Mouse (Mus musculus) G1E (cell line): ENCODE results near the gene Mcm6. TPM values are rescaled to one million over a fixed set of nuclear protein-coding genes. Genes with fewer than 3 reads are reported as not detected.

Experiments used
- ATAC-seq: 2 replicates; pipeline ENCODE4 v1.8.0; 2016; ENCODE audit warnings: mild to moderate bottlenecking; ENCODE audit not compliant: insufficient number of reproducible peaks, poor library complexity, low FRiP score, severe bottlenecking; ENCODE audit errors: extremely low read depth
- DNase-seq: peaks from one replicate; pipeline ENCODE4 v3.0.0; 2012; ENCODE audit warnings: low spot score
- H3K27me3 ChIP-seq: 2 replicates; pipeline ENCODE4 v1.6.1; 2012; ENCODE audit warnings: mild to moderate bottlenecking, low read length, inconsistent platforms; ENCODE audit not compliant: insufficient read depth
- H3K36me3 ChIP-seq: replicated peaks from 2 replicates; pipeline ENCODE3; 2012; ENCODE audit warnings: mild to moderate bottlenecking, inconsistent platforms
- H3K4me1 ChIP-seq: 2 replicates; pipeline ENCODE4 v1.6.1; 2012; ENCODE audit warnings: low read depth, low read length, inconsistent platforms, mixed read lengths; ENCODE audit not compliant: insufficient read depth
- H3K4me3 ChIP-seq: 2 replicates; pipeline ENCODE4 v1.5.1; 2012; ENCODE audit warnings: low read depth, mild to moderate bottlenecking, inconsistent platforms, low read length, moderate library complexity, mixed read lengths
- H3K9me3 ChIP-seq: replicated peaks from 2 replicates; pipeline ENCODE4 v1.6.1; 2012; ENCODE audit warnings: inconsistent platforms
- CTCF ChIP-seq: IDR thresholded peaks from 2 replicates; pipeline ENCODE4 v1.5.1; 2012; ENCODE audit warnings: low read depth, low read length, inconsistent platforms, mixed read lengths
- GATA1 ChIP-seq: IDR thresholded peaks from 2 replicates; pipeline ENCODE4 v1.6.1; 2012; ENCODE audit warnings: borderline replicate concordance, low read length, inconsistent platforms, mixed read lengths
- GATA2 ChIP-seq: IDR thresholded peaks from 2 replicates; pipeline ENCODE4 v1.6.1; 2012; ENCODE audit warnings: low read depth, low read length, inconsistent platforms, borderline replicate concordance
- POLR2AphosphoS5 ChIP-seq: IDR thresholded peaks from 2 replicates; pipeline ENCODE4 v1.6.1; 2012; ENCODE audit warnings: low read depth, low read length, inconsistent platforms; ENCODE audit not compliant: insufficient replicate concordance
- TAL1 ChIP-seq: conservative IDR thresholded peaks from 2 replicates; pipeline ENCODE4 v1.6.1; 2012; ENCODE audit warnings: low read depth, low read length, inconsistent platforms, mixed read lengths
- polyA plus RNA-seq: library from polyadenylated mRNA; stranded (reverse); fragments of >175 nt; gene quantifications from 2 replicates; pipeline ENCODE4 v1.2.3, GENCODE M21; 2012
- total RNA-seq, 2 experiments: library from RNA; stranded (forward) in 1 of 2; stranded (reverse) in 1 of 2; fragments of 200-1000 nt in 1 of 2; fragments of >200 nt in 1 of 2; fragmentation: Nextera tagmentation in 1 of 2; gene quantifications; 2 replicates each; pipeline ENCODE4 v1.2.3; 2014 to 2017

The Mcm6 gene
- total and polyA plus RNA-seq, 3 experiments, result 69.2 to 443 (median 320) TPM

- H3K36me3 ChIP-seq, result no peaks in the 10 kb centered on the region
- TF ChIP-seq GATA1, result no peak
- no peak for TF ChIP-seq POLR2AphosphoS5
- no peak for TF ChIP-seq CTCF
- TF ChIP-seq GATA2, result no peak
- no peaks in the 10 kb centered on the region for H3K9me3 ChIP-seq
- no peak overlapping the region for H3K4me3 ChIP-seq
- peaks cover 6% of the 10 kb centered on the region for H3K4me1 ChIP-seq
- no peak for ATAC-seq
- DNase-seq, result no peak
- peaks cover 65% of the 10 kb centered on the region for H3K27me3 ChIP-seq
These were observed 65.9 kb downstream of the Mcm6 start for GRCm38 (mm10) chr1:128293524-128293923.

- TF ChIP-seq POLR2AphosphoS5, result no peak
- TF ChIP-seq CTCF, result no peak
- TF ChIP-seq TAL1, result no peak
- no peak for TF ChIP-seq GATA2
- TF ChIP-seq GATA1, result no peak
- DNase-seq (no peak), ATAC-seq (no peak)
- Histone ChIP-seq H3K36me3 (no peaks in the 10 kb centered on the region), H3K9me3 (no peaks in the 10 kb centered on the region), H3K27me3 (peaks cover 57% of the 10 kb centered on the region), H3K4me1 (peaks cover 5% of the 10 kb centered on the region), H3K4me3 (no peak overlapping the region)
These were observed 69.2 kb downstream of the Mcm6 start for GRCm38 (mm10) chr1:128290295-128290694.

GRCm38 (mm10) chr1:128285136-128285535 lies 74.3 kb downstream of the Mcm6 start:
- DNase-seq, result no peak
- ATAC-seq, result no peak

GRCm38 (mm10) chr1:128284157-128284690 lies 75.2 kb downstream of the Mcm6 start:
- TF ChIP-seq POLR2AphosphoS5, result no peak
- TF ChIP-seq TAL1, result no peak
- TF ChIP-seq GATA2, result no peak
- no peak for TF ChIP-seq GATA1
- no peak for ATAC-seq
- H3K36me3 ChIP-seq, result peaks cover 11% of the 10 kb centered on the region

More at GRCm38 (mm10) chr1:128285136-128285535, 74.3 kb downstream of the Mcm6 start:
- Histone ChIP-seq H3K4me3 (no peak overlapping the region), H3K27me3 (peaks cover 31% of the 10 kb centered on the region), H3K4me1 (0 out of 2 replicates have a peak, but pooled peaks cover 3% of the 10 kb centered on the region), H3K36me3 (peaks cover 3% of the 10 kb centered on the region), H3K9me3 (no peaks in the 10 kb centered on the region)
- TF ChIP-seq GATA2 (no peak), CTCF (no peak), TAL1 (no peak), POLR2AphosphoS5 (no peak), GATA1 (no peak)

GRCm38 (mm10) chr1:128282924-128283323 lies 76.5 kb downstream of the Mcm6 start:
- Histone ChIP-seq H3K36me3 (peaks cover 24% of the 10 kb centered on the region), H3K27me3 (peaks cover 16% of the 10 kb centered on the region), H3K9me3 (no peaks in the 10 kb centered on the region), H3K4me1 (0 out of 2 replicates have a peak, but pooled peaks cover 3% of the 10 kb centered on the region), H3K4me3 (no peak overlapping the region)
- TF ChIP-seq GATA2, result no peak
- no peak for TF ChIP-seq POLR2AphosphoS5
- no peak for TF ChIP-seq CTCF
- no peak for TF ChIP-seq GATA1
- no peak for TF ChIP-seq TAL1
- ATAC-seq (no peak), DNase-seq (no peak)

More at GRCm38 (mm10) chr1:128284157-128284690, 75.2 kb downstream of the Mcm6 start:
- 0 out of 2 replicates have a peak, but pooled peaks cover 3% of the 10 kb centered on the region for H3K4me1 ChIP-seq
- no peak overlapping the region for H3K4me3 ChIP-seq
- DNase-seq, result no peak
- no peaks in the 10 kb centered on the region for H3K9me3 ChIP-seq
- H3K27me3 ChIP-seq, result peaks cover 24% of the 10 kb centered on the region

- TF ChIP-seq POLR2AphosphoS5 (no peak), GATA2 (no peak), GATA1 (no peak), CTCF (no peak), TAL1 (no peak)
- H3K36me3 ChIP-seq, result peaks cover 35% of the 10 kb centered on the region
- H3K27me3 ChIP-seq, result peaks cover 8% of the 10 kb centered on the region; the same call in 1 of the 2 replicates
- H3K4me3 ChIP-seq, result no peak overlapping the region
- 0 out of 2 replicates have a peak, but pooled peaks cover 3% of the 10 kb centered on the region for H3K4me1 ChIP-seq
- DNase-seq (no peak), ATAC-seq (peak; percentile 22; the same call in 1 of the 2 replicates)
- no peaks in the 10 kb centered on the region for H3K9me3 ChIP-seq
These were observed 77.7 kb downstream of the Mcm6 start for GRCm38 (mm10) chr1:128281753-128282152.

Other genes with a start within 250 kb of the Mcm6 start
- gene Ubxn4, start 115.7 kb downstream of the Mcm6 start, total RNA-seq (2014; fragmentation: Nextera tagmentation), result 153 and 164 TPM in 2 replicates
- gene Ubxn4, start 115.7 kb downstream of the Mcm6 start, total RNA-seq (2017), result 152 and 163 TPM in 2 replicates
- 33.5 and 33.9 TPM in 2 replicates for gene Ubxn4, start 115.7 kb downstream of the Mcm6 start, polyA plus RNA-seq
- gene Lct, start 31.3 kb downstream of the Mcm6 start, total RNA-seq (2014; fragmentation: Nextera tagmentation), result 0.10 and 0.15 TPM in 2 replicates
- 0.22 and 0.23 TPM in 2 replicates for gene Lct, start 31.3 kb downstream of the Mcm6 start, total RNA-seq (2017)
- gene Lct, start 31.3 kb downstream of the Mcm6 start, polyA plus RNA-seq, result not detected in 2 replicates
- gene Dars, start 57.7 kb upstream of the Mcm6 start, total RNA-seq (2014; fragmentation: Nextera tagmentation), result 435 and 457 TPM in 2 replicates
- gene Dars, start 57.7 kb upstream of the Mcm6 start, total RNA-seq (2017), result 241 and 272 TPM in 2 replicates
- gene Dars, start 57.7 kb upstream of the Mcm6 start, polyA plus RNA-seq, result 180 and 209 TPM in 2 replicates
- gene Cxcr4, start 232.6 kb upstream of the Mcm6 start, total RNA-seq (2014; fragmentation: Nextera tagmentation), result 17.8 TPM in 1 of 2 replicates, not detected in the other
- gene Cxcr4, start 232.6 kb upstream of the Mcm6 start, total RNA-seq (2017), result 0.12 and 0.16 TPM in 2 replicates
- not detected in 2 replicates for gene Cxcr4, start 232.6 kb upstream of the Mcm6 start, polyA plus RNA-seq